Mouse (Mus musculus): Measurements from ENCODE around the gene Dhh. TPM values are rescaled to one million over a fixed set of nuclear protein-coding genes. Genes with fewer than 3 reads are reported as not detected.

The Dhh gene
- total and polyA plus RNA-seq, 3 experiments, result 0.05 TPM; not detected in 2

DNA sequence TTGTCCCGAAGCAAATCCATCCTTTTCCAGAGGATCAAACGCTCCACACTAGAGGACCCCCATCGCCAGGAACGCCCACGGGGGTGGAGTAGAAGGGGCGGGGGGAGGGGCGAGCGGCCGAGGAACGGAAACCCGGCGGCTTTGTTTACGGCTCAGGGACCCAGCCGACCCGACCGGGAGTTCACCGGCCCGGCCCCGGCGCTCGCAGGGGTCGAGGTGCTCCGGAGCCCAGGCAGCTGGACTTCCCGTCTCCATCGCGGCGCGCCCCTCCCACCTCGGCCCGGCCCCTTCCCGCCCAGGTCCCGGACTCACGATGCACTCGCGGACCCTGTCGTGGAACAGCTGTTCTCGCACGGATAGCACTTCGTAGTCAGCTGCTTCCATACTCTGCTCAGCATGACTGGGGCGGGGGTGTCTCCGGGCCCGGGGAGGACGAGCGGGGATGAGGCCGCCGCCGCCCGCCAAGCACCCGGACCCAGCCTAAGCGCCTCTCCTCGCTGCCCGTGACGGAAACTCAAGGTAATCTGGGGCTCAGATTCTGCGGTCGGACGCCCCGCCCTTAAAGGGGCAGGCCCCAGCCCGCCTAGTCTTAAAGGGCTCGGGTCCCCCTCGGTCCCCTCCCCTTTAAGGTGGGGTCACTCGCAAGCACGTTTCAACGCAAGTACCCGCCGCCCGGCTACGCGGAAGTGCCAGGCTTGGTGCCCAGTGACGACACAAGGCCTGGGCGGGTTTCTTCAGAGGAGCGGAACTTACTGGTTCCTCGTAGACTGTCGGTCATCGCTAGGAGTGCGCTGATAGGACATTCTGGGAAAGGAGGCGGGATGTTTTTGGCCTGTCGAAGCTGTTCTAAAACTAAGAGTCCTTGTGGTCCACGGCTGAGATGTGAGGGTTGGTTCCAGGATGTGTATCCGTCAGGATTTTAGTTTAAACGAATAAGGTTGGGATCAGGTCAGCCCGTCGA lies 19.5 kb upstream of the Dhh start, which contains the start of gene Lmbr1l:
Lmbr1l (minus strand) TSS at position 694 of the 961 bp plus-strand sequence.
- DNase-seq (ENCODE audit: low spot score) (peak; percentile 96), ATAC-seq (ENCODE audit: extremely low read depth, insufficient number of reproducible peaks, low FRiP score, poor library complexity, severe bottlenecking) (peak; percentile 100)
- TF ChIP-seq TAL1 (conservative IDR thresholded peaks at IDR 0.05; ENCODE audit: low read depth, low read length), result no peak
- TF ChIP-seq POLR2AphosphoS5 (IDR thresholded peaks at IDR 0.05; ENCODE audit: insufficient replicate concordance, low read depth, low read length), result no peak
- no peak for TF ChIP-seq CTCF (IDR thresholded peaks at IDR 0.05; ENCODE audit: low read depth, low read length)
- TF ChIP-seq GATA1 (IDR thresholded peaks at IDR 0.05; ENCODE audit: borderline replicate concordance, low read length), result no peak
- no peak for TF ChIP-seq GATA2 (IDR thresholded peaks at IDR 0.05; ENCODE audit: borderline replicate concordance, low read depth, low read length)

DNA sequence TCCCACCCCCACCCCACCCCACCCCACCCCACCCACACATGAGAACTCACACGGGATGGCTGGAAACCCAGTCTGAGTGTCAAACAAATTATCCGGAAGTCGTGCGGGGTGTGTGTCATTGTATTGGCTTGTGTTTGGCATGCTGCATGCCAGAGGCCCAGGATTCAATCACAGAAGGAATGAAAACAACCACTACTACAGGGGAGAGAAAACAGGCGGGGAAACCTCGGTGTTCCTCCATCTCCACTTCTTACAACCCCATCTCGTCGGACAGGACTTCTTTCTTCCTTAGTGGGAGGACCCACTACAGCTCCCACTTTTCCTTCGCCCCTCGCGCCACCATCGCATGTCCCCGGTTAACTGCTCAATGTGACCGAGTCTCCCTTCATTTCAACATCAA lies 18.8 kb upstream of the Dhh start:
- Histone ChIP-seq H3K27me3 (ENCODE audit: insufficient read depth, low read length) (no peaks in the 10 kb centered on the region), H3K4me3 (ENCODE audit: low read depth, low read length) (peak overlapping the region; percentile 97), H3K9me3 (replicated peaks) (no peaks in the 10 kb centered on the region), H3K36me3 (replicated peaks) (peaks cover 28% of the 10 kb centered on the region), H3K4me1 (ENCODE audit: insufficient read depth, low read depth, low read length) (peaks cover 29% of the 10 kb centered on the region)
- DNase-seq (ENCODE audit: low spot score) (no peak), ATAC-seq (ENCODE audit: extremely low read depth, insufficient number of reproducible peaks, low FRiP score, poor library complexity, severe bottlenecking) (no peak)
- TF ChIP-seq TAL1 (conservative IDR thresholded peaks at IDR 0.05; ENCODE audit: low read depth, low read length), result no peak
- no peak for TF ChIP-seq GATA2 (IDR thresholded peaks at IDR 0.05; ENCODE audit: borderline replicate concordance, low read depth, low read length)
- TF ChIP-seq CTCF (IDR thresholded peaks at IDR 0.05; ENCODE audit: low read depth, low read length), result no peak
- no peak for TF ChIP-seq POLR2AphosphoS5 (IDR thresholded peaks at IDR 0.05; ENCODE audit: insufficient replicate concordance, low read depth, low read length)
- no peak for TF ChIP-seq GATA1 (IDR thresholded peaks at IDR 0.05; ENCODE audit: borderline replicate concordance, low read length)

More for the DNA sequence above, 19.5 kb upstream of the Dhh start, which contains the start of gene Lmbr1l:
- no peaks in the 10 kb centered on the region for H3K9me3 ChIP-seq (replicated peaks)
- H3K36me3 ChIP-seq (replicated peaks), result peaks cover 20% of the 10 kb centered on the region
- peak within 1 kb of the TSS; percentile 97 for H3K4me3 ChIP-seq (ENCODE audit: low read depth, low read length)
- H3K27me3 ChIP-seq (ENCODE audit: insufficient read depth, low read length), result no peaks in the 10 kb centered on the region
- peaks cover 29% of the 10 kb centered on the region for H3K4me1 ChIP-seq (ENCODE audit: insufficient read depth, low read depth, low read length)

DNA sequence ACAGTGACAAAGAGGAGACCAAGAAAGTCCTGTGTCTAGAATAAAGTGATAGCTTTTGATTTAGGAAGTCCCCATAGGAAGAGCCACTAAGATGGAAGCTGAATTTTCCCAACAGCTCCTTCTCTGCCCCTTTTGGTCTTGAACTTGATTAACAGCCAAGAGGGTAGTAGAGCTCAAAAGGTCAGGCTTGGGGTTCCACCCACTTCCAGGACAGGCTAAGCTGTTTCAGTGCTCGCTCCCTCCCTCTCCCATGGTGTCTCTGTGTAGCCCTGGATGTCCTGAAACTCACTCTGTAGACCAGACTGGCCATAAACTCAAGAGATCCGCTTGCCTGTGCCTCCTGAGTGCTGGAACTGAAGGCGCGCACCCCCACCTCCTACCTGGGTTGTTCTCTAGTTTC lies 17.7 kb upstream of the Dhh start:
- H3K9me3 ChIP-seq (replicated peaks), result no peaks in the 10 kb centered on the region
- no peak for ATAC-seq (ENCODE audit: extremely low read depth, insufficient number of reproducible peaks, low FRiP score, poor library complexity, severe bottlenecking)
- H3K4me1 ChIP-seq (ENCODE audit: insufficient read depth, low read depth, low read length), result peaks cover 29% of the 10 kb centered on the region

DNA sequence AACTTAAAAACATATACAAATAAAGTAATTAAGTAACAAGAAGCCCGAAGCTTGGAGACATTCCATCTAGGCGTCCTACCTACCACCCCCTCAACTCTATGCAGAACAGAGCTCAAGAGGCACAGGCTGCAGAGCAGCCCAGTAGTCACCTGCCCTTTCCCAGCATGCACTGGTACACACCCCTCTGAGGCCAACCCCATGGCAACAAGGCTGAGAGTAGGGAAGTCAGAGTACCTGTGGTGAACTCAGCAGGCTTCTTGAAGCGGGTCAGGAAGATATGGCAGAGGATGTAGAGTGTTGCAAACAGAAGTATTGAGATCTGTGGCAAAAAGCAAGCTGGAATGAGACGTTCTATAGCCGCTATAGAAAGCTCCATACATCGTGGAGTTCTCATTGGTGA lies 16.6 kb upstream of the Dhh start:
- Histone ChIP-seq H3K4me1 (ENCODE audit: insufficient read depth, low read depth, low read length) (peaks cover 29% of the 10 kb centered on the region), H3K36me3 (replicated peaks) (peaks cover 45% of the 10 kb centered on the region), H3K27me3 (ENCODE audit: insufficient read depth, low read length) (no peaks in the 10 kb centered on the region), H3K4me3 (ENCODE audit: low read depth, low read length) (no peak overlapping the region), H3K9me3 (replicated peaks) (no peaks in the 10 kb centered on the region)
- TF ChIP-seq GATA1 (IDR thresholded peaks at IDR 0.05; ENCODE audit: borderline replicate concordance, low read length), result no peak
- ATAC-seq (ENCODE audit: extremely low read depth, insufficient number of reproducible peaks, low FRiP score, poor library complexity, severe bottlenecking) (no peak), DNase-seq (ENCODE audit: low spot score) (no peak)

More for the DNA sequence above, 17.7 kb upstream of the Dhh start:
- H3K36me3 ChIP-seq (replicated peaks), result peaks cover 38% of the 10 kb centered on the region
- no peaks in the 10 kb centered on the region for H3K27me3 ChIP-seq (ENCODE audit: insufficient read depth, low read length)
- no peak overlapping the region for H3K4me3 ChIP-seq (ENCODE audit: low read depth, low read length)
- no peak for DNase-seq (ENCODE audit: low spot score)
- no peak for TF ChIP-seq CTCF (IDR thresholded peaks at IDR 0.05; ENCODE audit: low read depth, low read length)
- no peak for TF ChIP-seq TAL1 (conservative IDR thresholded peaks at IDR 0.05; ENCODE audit: low read depth, low read length)
- TF ChIP-seq GATA1 (IDR thresholded peaks at IDR 0.05; ENCODE audit: borderline replicate concordance, low read length), result no peak
- no peak for TF ChIP-seq GATA2 (IDR thresholded peaks at IDR 0.05; ENCODE audit: borderline replicate concordance, low read depth, low read length)
- TF ChIP-seq POLR2AphosphoS5 (IDR thresholded peaks at IDR 0.05; ENCODE audit: insufficient replicate concordance, low read depth, low read length), result no peak

DNA sequence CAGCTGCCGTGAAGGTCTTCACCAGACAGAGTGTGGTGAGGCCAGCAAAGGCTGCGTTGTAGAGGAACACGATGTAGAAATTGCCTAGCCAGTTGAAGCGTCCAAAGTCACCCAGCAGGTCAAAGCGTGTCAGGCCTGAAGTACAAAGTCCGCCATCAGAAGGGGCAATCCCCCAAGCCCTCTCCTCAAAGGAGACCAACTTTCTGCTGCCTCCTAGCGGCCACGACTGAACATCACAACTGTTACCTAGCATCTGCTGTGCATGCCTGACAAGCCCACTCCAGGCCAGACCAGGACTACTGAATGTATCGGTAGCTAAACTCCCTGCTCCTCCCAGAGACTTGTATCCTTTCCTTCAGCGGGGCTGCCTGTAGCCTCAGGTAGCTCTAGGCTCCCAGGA lies 6.4 kb upstream of the Dhh start:
- Histone ChIP-seq H3K27me3 (ENCODE audit: insufficient read depth, low read length) (peaks cover 9% of the 10 kb centered on the region), H3K4me1 (ENCODE audit: insufficient read depth, low read depth, low read length) (peaks cover 4% of the 10 kb centered on the region), H3K4me3 (ENCODE audit: low read depth, low read length) (no peak overlapping the region), H3K9me3 (replicated peaks) (no peaks in the 10 kb centered on the region), H3K36me3 (replicated peaks) (peaks cover 54% of the 10 kb centered on the region)
- no peak for TF ChIP-seq GATA1 (IDR thresholded peaks at IDR 0.05; ENCODE audit: borderline replicate concordance, low read length)
- no peak for TF ChIP-seq TAL1 (conservative IDR thresholded peaks at IDR 0.05; ENCODE audit: low read depth, low read length)
- peak; percentile 83 for TF ChIP-seq CTCF (IDR thresholded peaks at IDR 0.05; ENCODE audit: low read depth, low read length)
- DNase-seq (ENCODE audit: low spot score), result peak; percentile 48
- ATAC-seq (ENCODE audit: extremely low read depth, insufficient number of reproducible peaks, low FRiP score, poor library complexity, severe bottlenecking), result no peak

DNA sequence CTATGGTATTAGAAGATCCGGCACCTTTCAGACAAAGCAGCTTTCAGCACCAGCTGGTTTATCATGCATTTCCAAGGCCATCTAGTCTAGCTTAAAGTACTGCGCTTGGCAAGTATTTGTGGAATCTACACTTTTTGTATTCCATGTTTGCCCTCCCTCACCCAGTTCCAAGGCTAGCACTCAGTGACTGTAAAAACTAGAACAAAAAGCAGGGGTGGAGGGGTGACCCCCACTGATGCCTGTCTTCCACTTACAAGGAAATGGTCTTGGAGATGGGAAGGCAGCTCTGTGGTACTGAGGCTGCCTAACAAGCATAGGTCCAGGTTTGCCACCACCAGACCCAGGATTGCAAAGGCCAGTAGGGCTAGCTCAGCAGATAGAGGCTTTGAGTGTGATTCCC lies 4.3 kb upstream of the Dhh start:
- peaks cover 29% of the 10 kb centered on the region for H3K27me3 ChIP-seq (ENCODE audit: insufficient read depth, low read length)
- no peak for TF ChIP-seq GATA1 (IDR thresholded peaks at IDR 0.05; ENCODE audit: borderline replicate concordance, low read length)
- TF ChIP-seq TAL1 (conservative IDR thresholded peaks at IDR 0.05; ENCODE audit: low read depth, low read length), result no peak
- no peak for TF ChIP-seq POLR2AphosphoS5 (IDR thresholded peaks at IDR 0.05; ENCODE audit: insufficient replicate concordance, low read depth, low read length)
- TF ChIP-seq GATA2 (IDR thresholded peaks at IDR 0.05; ENCODE audit: borderline replicate concordance, low read depth, low read length), result no peak
- TF ChIP-seq CTCF (IDR thresholded peaks at IDR 0.05; ENCODE audit: low read depth, low read length), result no peak
- peaks cover 13% of the 10 kb centered on the region for H3K4me1 ChIP-seq (ENCODE audit: insufficient read depth, low read depth, low read length)
- DNase-seq (ENCODE audit: low spot score) (no peak), ATAC-seq (ENCODE audit: extremely low read depth, insufficient number of reproducible peaks, low FRiP score, poor library complexity, severe bottlenecking) (no peak)
- no peak overlapping the region for H3K4me3 ChIP-seq (ENCODE audit: low read depth, low read length)
- H3K9me3 ChIP-seq (replicated peaks), result no peaks in the 10 kb centered on the region
- H3K36me3 ChIP-seq (replicated peaks), result peaks cover 34% of the 10 kb centered on the region

Data from G1E (cell line).